ENCODE assay signal across 25 mouse cellular contexts in genomic region chr2:156379929-156380328, GRCm38 (mm10). TPM values are rescaled to one million over a fixed set of nuclear protein-coding genes. Genes with fewer than 3 reads are reported as not detected.
DNase-seq lines count a peak whose midpoint lies in the region; ATAC-seq lines count a peak whose summit lies in the region.
"Had no signal": no experiment of that assay in that cellular context is flagged by ENCODE, and none has a peak within 500 bp of the region (broad histone marks: within the 10 kb centered on the region; RNA-seq: fewer than 3 reads in every experiment).

No protein-coding gene starts in this region.

- no peak overlapping the region for H3K4me3 ChIP-seq in midbrain, embryonic 14.5 days (replicated peaks; ENCODE audit: low read depth, low read length)
- no peak overlapping the region for H3K4me3 ChIP-seq in neural tube, embryonic 15.5 days (replicated peaks)
- H3K4me3 ChIP-seq: embryonic facial prominence, embryonic 10.5 days; forebrain, embryonic 12.5 days; limb, embryonic 13.5 days; liver, embryonic 13.5 days; lung, embryonic 15.5 days; neural tube, embryonic 12.5 days had no signal

- no peaks in the 10 kb centered on the region for H3K4me1 ChIP-seq in midbrain, embryonic 14.5 days (ENCODE audit: control insufficient read depth, insufficient read depth, low read length)
- H3K4me1 ChIP-seq in neural tube, embryonic 15.5 days, result no peaks in the 10 kb centered on the region
- H3K4me1 ChIP-seq: forebrain, embryonic 12.5 days; limb, embryonic 13.5 days; liver, embryonic 13.5 days; lung, embryonic 15.5 days; neural tube, embryonic 12.5 days had no signal

- no peaks in the 10 kb centered on the region for H3K36me3 ChIP-seq in midbrain, embryonic 14.5 days (ENCODE audit: control insufficient read depth, insufficient read depth, low read length)
- no peaks in the 10 kb centered on the region for H3K36me3 ChIP-seq in neural tube, embryonic 15.5 days
- H3K36me3 ChIP-seq: embryonic facial prominence, embryonic 10.5 days; forebrain, embryonic 12.5 days; liver, embryonic 13.5 days; lung, embryonic 15.5 days had no signal

- H3K9me3 ChIP-seq in midbrain, embryonic 14.5 days (ENCODE audit: control insufficient read depth, low read length), result no peaks in the 10 kb centered on the region
- no peaks in the 10 kb centered on the region for H3K9me3 ChIP-seq in neural tube, embryonic 15.5 days (replicated peaks)
- H3K9me3 ChIP-seq: liver, embryonic 13.5 days; lung, embryonic 15.5 days; neural tube, embryonic 12.5 days had no signal

- WGBS in midbrain, embryonic 14.5 days, result 92% methylated on average over 10 of the region's 10 CpGs
- WGBS in neural tube, embryonic 15.5 days, result 85% methylated on average over 10 of the region's 10 CpGs

- no peak overlapping the region for H3K27ac ChIP-seq in midbrain, embryonic 14.5 days (replicated peaks; ENCODE audit: low read depth, low read length)
- H3K27ac ChIP-seq in neural tube, embryonic 15.5 days (replicated peaks), result no peak overlapping the region
- H3K27ac ChIP-seq: forebrain, embryonic 12.5 days; hindbrain, embryonic 14.5 days; limb, embryonic 13.5 days; liver, embryonic 13.5 days; lung, embryonic 15.5 days; macrophage; neural tube, embryonic 12.5 days had no signal

- ATAC-seq in midbrain, embryonic 14.5 days (ENCODE audit: low FRiP score, low TSS enrichment), result no peak
- ATAC-seq in activated CD4-positive, CD25-positive, alpha-beta regulatory T cell, adult 4 months, result no peak
- no peak for ATAC-seq in neural tube, embryonic 15.5 days (ENCODE audit: low FRiP score)

- H3K4me2 ChIP-seq in midbrain, embryonic 14.5 days (ENCODE audit: low read length), result no peak overlapping the region
- no peak overlapping the region for H3K4me2 ChIP-seq in neural tube, embryonic 15.5 days
- H3K4me2 ChIP-seq: forebrain, embryonic 12.5 days; heart, embryonic 11.5 days; hindbrain, embryonic 14.5 days; limb, embryonic 13.5 days; liver, embryonic 13.5 days; lung, embryonic 15.5 days; midbrain, embryonic 11.5 days; neural tube, embryonic 12.5 days had no signal

- H3K9ac ChIP-seq in midbrain, embryonic 14.5 days (replicated peaks; ENCODE audit: low read length), result no peak overlapping the region
- H3K9ac ChIP-seq in neural tube, embryonic 15.5 days (replicated peaks), result no peak overlapping the region
- H3K9ac ChIP-seq: forebrain, embryonic 12.5 days; hindbrain, embryonic 14.5 days; limb, embryonic 13.5 days; liver, embryonic 13.5 days; lung, embryonic 15.5 days; neural tube, embryonic 12.5 days had no signal

- H3K27me3 ChIP-seq in midbrain, embryonic 14.5 days (ENCODE audit: control insufficient read depth, insufficient read depth, low read length), result no peaks in the 10 kb centered on the region
- no peaks in the 10 kb centered on the region for H3K27me3 ChIP-seq in neural tube, embryonic 15.5 days (replicated peaks)
- H3K27me3 ChIP-seq: limb, embryonic 13.5 days; liver, embryonic 13.5 days; lung, embryonic 15.5 days; neural tube, embryonic 12.5 days had no signal

- intact Hi-C loops in left cerebral cortex, postnatal 25 days (cut with DNase I), result loop anchor here (5.0 kb wide), 1 partner anchor 137 kb away; no protein-coding TSS in a partner anchor

- peak; percentile 45 to 66 for DNase-seq in left cerebral cortex, adult 18-20 months (ENCODE audit: low spot score in 2 of 2)
- DNase-seq in left cerebral cortex, adult 11 months (ENCODE audit: low spot score), result no peak
- DNase-seq in frontal cortex, postnatal 36 days (ENCODE audit: low spot score in 2 of 2), result peak; percentile 53 to 64
- peak; percentile 59 to 89 for DNase-seq in left cerebral cortex, postnatal 25 days (ENCODE audit: low spot score in 2 of 2)
- DNase-seq in right cerebral cortex, postnatal 25 days, result peak; percentile 72
- no peak for DNase-seq in midbrain, embryonic 14.5 days
- DNase-seq: B cell, adult 2 months; cerebellum, adult 8-10 months; gastrocnemius, postnatal 36 days; heart, postnatal 10 days; kidney, adult 8-10 months; kidney, postnatal 36 days; liver, embryonic 13.5 days; thymus, postnatal 25 days had no signal

RNA-seq across cellular contexts. Expression of gene Epb41l1, which starts 40.8 kb away (rescaled TPM):
- total RNA-seq in left cerebral cortex, adult 18-20 months (2021), result 100 to 1,000 TPM; 364 to 365 TPM
- total RNA-seq in left cerebral cortex, postnatal 25 days (2021), result 100 to 1,000 TPM; 349 to 370 TPM
- 20.9 and 26.1 TPM in 2 replicates for polyA plus RNA-seq in midbrain, embryonic 14.5 days (2014; fragmentation: Nextera tagmentation; extraction: Ambion mirVana)
- polyA plus RNA-seq in activated CD4-positive, CD25-positive, alpha-beta regulatory T cell, adult 4 months (2017; shearing (Covaris generic)), result under 1 TPM; 0.19 to 0.24 TPM
- 12.3 and 14.8 TPM in 2 replicates for polyA plus RNA-seq in neural tube, embryonic 15.5 days (2015; fragmentation: Nextera tagmentation; extraction: Ambion mirVana)

Comparison
In these comparisons a context has a peak if more than half of its experiments do, and no peak if none do; other contexts are left out.
1. DNase-seq: peak in left cerebral cortex, adult 18-20 months (2 of 2), frontal cortex, postnatal 36 days (2 of 2), left cerebral cortex, postnatal 25 days (2 of 2) and right cerebral cortex, postnatal 25 days (single experiment); none in left cerebral cortex, adult 11 months (single experiment) and midbrain, embryonic 14.5 days (single experiment).
2. RNA of gene Epb41l1, which starts 40.8 kb away (polyA plus RNA-seq): 20.9 to 26.1 TPM in midbrain, embryonic 14.5 days and 12.3 to 14.8 TPM in neural tube, embryonic 15.5 days; 0.19 to 0.24 TPM in activated CD4-positive, CD25-positive, alpha-beta regulatory T cell, adult 4 months; every median in the first group is over 10 times any median in the second.